Mouse (Mus musculus): ENCODE measurements at regions not wholly inside any gene's neighbourhood (a gene's known extent, or its start where the extent isn't known, plus 50 kb on each side); places are given as distances from the start of the nearest gene placed in this dataset.
"Not testable (repeated sequence)": the region's sequence is repeated elsewhere in the genome, so short reads cannot be mapped to it uniquely, and the experiment has no call there.

GRCm38 (mm10) chr16:9085977-9086376, 256.1 kb downstream of the 1810013L24Rik start:
- no peaks in the 10 kb centered on the region for H3K4me1 ChIP-seq (ENCODE audit: control insufficient read depth, insufficient read depth, low read depth, low read length)
- no peak overlapping the region for H3K4me2 ChIP-seq (ENCODE audit: low read length)
- no peak overlapping the region for H3K4me3 ChIP-seq (ENCODE audit: low read length)
- ATAC-seq, result no peak
- no peaks in the 10 kb centered on the region for H3K9me3 ChIP-seq (ENCODE audit: control insufficient read depth, low read length)
- WGBS, result 84% methylated on average over 5 of the region's 5 CpGs
- no peaks in the 10 kb centered on the region for H3K36me3 ChIP-seq (ENCODE audit: control insufficient read depth, insufficient read depth, low read length)
- no peak overlapping the region for H3K27ac ChIP-seq (ENCODE audit: low read depth, low read length)
- H3K9ac ChIP-seq (ENCODE audit: low read depth, low read length), result no peak overlapping the region
- no peaks in the 10 kb centered on the region for H3K27me3 ChIP-seq (replicated peaks; ENCODE audit: control insufficient read depth, insufficient read depth, low read length)

- Histone ChIP-seq H3K9ac (ENCODE audit: low read depth, low read length) (no peak overlapping the region), H3K4me2 (ENCODE audit: low read length) (no peak overlapping the region), H3K36me3 (ENCODE audit: control insufficient read depth, insufficient read depth, low read length) (no peaks in the 10 kb centered on the region), H3K27me3 (replicated peaks; ENCODE audit: control insufficient read depth, insufficient read depth, low read length) (no peaks in the 10 kb centered on the region), H3K9me3 (ENCODE audit: control insufficient read depth, low read length) (no peaks in the 10 kb centered on the region), H3K27ac (ENCODE audit: low read depth, low read length) (no peak overlapping the region), H3K4me1 (ENCODE audit: control insufficient read depth, insufficient read depth, low read depth, low read length) (no peaks in the 10 kb centered on the region), H3K4me3 (ENCODE audit: low read length) (no peak overlapping the region)
- ATAC-seq, result no peak
- 74% methylated on average over 6 of the region's 6 CpGs for WGBS
Observed at GRCm38 (mm10) chr16:9091790-9092189, 261.9 kb downstream of the 1810013L24Rik start.

GRCm38 (mm10) chr16:9092191-9092848, 262.4 kb downstream of the 1810013L24Rik start:
- 11% methylated on average over 11 of the region's 11 CpGs for WGBS
- Histone ChIP-seq H3K9me3 (ENCODE audit: control insufficient read depth, low read length) (no peaks in the 10 kb centered on the region), H3K27ac (ENCODE audit: low read depth, low read length) (no peak overlapping the region), H3K9ac (ENCODE audit: low read depth, low read length) (no peak overlapping the region), H3K4me1 (ENCODE audit: control insufficient read depth, insufficient read depth, low read depth, low read length) (no peaks in the 10 kb centered on the region), H3K36me3 (ENCODE audit: control insufficient read depth, insufficient read depth, low read length) (no peaks in the 10 kb centered on the region), H3K4me2 (ENCODE audit: low read length) (no peak overlapping the region), H3K4me3 (ENCODE audit: low read length) (no peak overlapping the region), H3K27me3 (replicated peaks; ENCODE audit: control insufficient read depth, insufficient read depth, low read length) (no peaks in the 10 kb centered on the region)
- ATAC-seq, result no peak

- H3K4me1 ChIP-seq (ENCODE audit: control insufficient read depth, insufficient read depth, low read depth, low read length), result no peaks in the 10 kb centered on the region
- no peak overlapping the region for H3K9ac ChIP-seq (ENCODE audit: low read depth, low read length)
- no peak overlapping the region for H3K27ac ChIP-seq (ENCODE audit: low read depth, low read length)
- H3K4me3 ChIP-seq (ENCODE audit: low read length), result no peak overlapping the region
- H3K4me2 ChIP-seq (ENCODE audit: low read length), result no peak overlapping the region
- no peaks in the 10 kb centered on the region for H3K9me3 ChIP-seq (ENCODE audit: control insufficient read depth, low read length)
- no peaks in the 10 kb centered on the region for H3K36me3 ChIP-seq (ENCODE audit: control insufficient read depth, insufficient read depth, low read length)
- no peaks in the 10 kb centered on the region for H3K27me3 ChIP-seq (replicated peaks; ENCODE audit: control insufficient read depth, insufficient read depth, low read length)
- WGBS, result 50% methylated on average over 2 of the region's 2 CpGs
- ATAC-seq, result no peak
Observed at GRCm38 (mm10) chr16:9093593-9093992, 263.7 kb downstream of the 1810013L24Rik start.

GRCm38 (mm10) chr16:9094201-9094600, 264.3 kb downstream of the 1810013L24Rik start:
- H3K9me3 ChIP-seq (ENCODE audit: control insufficient read depth, low read length), result no peaks in the 10 kb centered on the region
- no peak for ATAC-seq
- no peak overlapping the region for H3K27ac ChIP-seq (ENCODE audit: low read depth, low read length)
- H3K27me3 ChIP-seq (replicated peaks; ENCODE audit: control insufficient read depth, insufficient read depth, low read length), result no peaks in the 10 kb centered on the region
- no peak overlapping the region for H3K9ac ChIP-seq (ENCODE audit: low read depth, low read length)
- WGBS, result 75% methylated on average over 5 of the region's 5 CpGs
- no peak overlapping the region for H3K4me3 ChIP-seq (ENCODE audit: low read length)
- no peak overlapping the region for H3K4me2 ChIP-seq (ENCODE audit: low read length)
- H3K36me3 ChIP-seq (ENCODE audit: control insufficient read depth, insufficient read depth, low read length), result no peaks in the 10 kb centered on the region
- H3K4me1 ChIP-seq (ENCODE audit: control insufficient read depth, insufficient read depth, low read depth, low read length), result no peaks in the 10 kb centered on the region

GRCm38 (mm10) chr16:9106211-9106610, 276.3 kb downstream of the 1810013L24Rik start:
- Histone ChIP-seq H3K36me3 (ENCODE audit: control insufficient read depth, insufficient read depth, low read length) (no peaks in the 10 kb centered on the region), H3K4me1 (ENCODE audit: control insufficient read depth, insufficient read depth, low read depth, low read length) (no peaks in the 10 kb centered on the region), H3K27ac (ENCODE audit: low read depth, low read length) (no peak overlapping the region), H3K4me3 (ENCODE audit: low read length) (no peak overlapping the region), H3K4me2 (ENCODE audit: low read length) (no peak overlapping the region), H3K9me3 (ENCODE audit: control insufficient read depth, low read length) (peaks cover 14% of the 10 kb centered on the region), H3K9ac (ENCODE audit: low read depth, low read length) (no peak overlapping the region), H3K27me3 (replicated peaks; ENCODE audit: control insufficient read depth, insufficient read depth, low read length) (no peaks in the 10 kb centered on the region)
- 94% methylated on average over 11 of the region's 11 CpGs for WGBS
- ATAC-seq, result no peak

GRCm38 (mm10) chr16:9106676-9107075, 276.8 kb downstream of the 1810013L24Rik start:
- peaks cover 15% of the 10 kb centered on the region for H3K9me3 ChIP-seq (ENCODE audit: control insufficient read depth, low read length)
- H3K4me1 ChIP-seq (ENCODE audit: control insufficient read depth, insufficient read depth, low read depth, low read length); H3K4me2 ChIP-seq (ENCODE audit: low read length); ATAC-seq; H3K4me3 ChIP-seq (ENCODE audit: low read length); H3K27ac ChIP-seq (ENCODE audit: low read depth, low read length); H3K9ac ChIP-seq (ENCODE audit: low read depth, low read length); H3K27me3 ChIP-seq (replicated peaks; ENCODE audit: control insufficient read depth, insufficient read depth, low read length); H3K36me3 ChIP-seq (ENCODE audit: control insufficient read depth, insufficient read depth, low read length): not testable (repeated sequence)
- WGBS, result 93% methylated on average over 8 of the region's 8 CpGs

- ATAC-seq, result no peak
- WGBS, result 99% methylated on average over 3 of the region's 3 CpGs
Observed at GRCm38 (mm10) chr16:9113801-9114200, 283.9 kb downstream of the 1810013L24Rik start.

GRCm38 (mm10) chr16:9115548-9115947, 285.6 kb downstream of the 1810013L24Rik start:
- 46% methylated on average over 5 of the region's 5 CpGs for WGBS
- no peak overlapping the region for H3K9ac ChIP-seq (ENCODE audit: low read depth, low read length)
- no peaks in the 10 kb centered on the region for H3K36me3 ChIP-seq (ENCODE audit: control insufficient read depth, insufficient read depth, low read length)
- no peak for ATAC-seq
- H3K9me3 ChIP-seq (ENCODE audit: control insufficient read depth, low read length), result peaks cover 4% of the 10 kb centered on the region
- no peaks in the 10 kb centered on the region for H3K4me1 ChIP-seq (ENCODE audit: control insufficient read depth, insufficient read depth, low read depth, low read length)
- no peak overlapping the region for H3K27ac ChIP-seq (ENCODE audit: low read depth, low read length)
- H3K4me3 ChIP-seq (ENCODE audit: low read length), result no peak overlapping the region
- H3K4me2 ChIP-seq (ENCODE audit: low read length), result no peak overlapping the region
- H3K27me3 ChIP-seq (replicated peaks; ENCODE audit: control insufficient read depth, insufficient read depth, low read length), result no peaks in the 10 kb centered on the region

More at GRCm38 (mm10) chr16:9113801-9114200, 283.9 kb downstream of the 1810013L24Rik start:
- Histone ChIP-seq H3K4me2 (ENCODE audit: low read length) (no peak overlapping the region), H3K4me3 (ENCODE audit: low read length) (no peak overlapping the region), H3K4me1 (ENCODE audit: control insufficient read depth, insufficient read depth, low read depth, low read length) (no peaks in the 10 kb centered on the region), H3K9me3 (ENCODE audit: control insufficient read depth, low read length) (peaks cover 4% of the 10 kb centered on the region), H3K9ac (ENCODE audit: low read depth, low read length) (no peak overlapping the region), H3K27me3 (replicated peaks; ENCODE audit: control insufficient read depth, insufficient read depth, low read length) (no peaks in the 10 kb centered on the region), H3K27ac (ENCODE audit: low read depth, low read length) (no peak overlapping the region), H3K36me3 (ENCODE audit: control insufficient read depth, insufficient read depth, low read length) (no peaks in the 10 kb centered on the region)

All from hindbrain, embryonic 16.5 days (tissue).